Mouse (Mus musculus) heart, embryonic 10.5 days (tissue): ENCODE measurements around the gene Mcl1. TPM values are rescaled to one million over a fixed set of nuclear protein-coding genes. Genes with fewer than 3 reads are reported as not detected.

Source experiments
- DNase-seq: peaks from one replicate; pipeline ENCODE4 v3.0.0-alpha.2; 2017; ENCODE audit warnings: low spot score
- H3K27ac ChIP-seq: fragments of 300-500 bp; sonication (generic); 2 replicates; pipeline ENCODE4 v1.5.1; 2016; ENCODE audit warnings: mild to moderate bottlenecking
- H3K27me3 ChIP-seq: fragments of 300-500 bp; sonication (generic); 2 replicates; pipeline ENCODE4 v1.6.1; 2016; ENCODE audit warnings: mild to moderate bottlenecking; ENCODE audit not compliant: poor library complexity, insufficient read depth, severe bottlenecking
- H3K36me3 ChIP-seq: fragments of 300-500 bp; sonication (generic); 2 replicates; pipeline ENCODE4 v1.6.1; 2016; ENCODE audit warnings: mild to moderate bottlenecking, moderate library complexity
- H3K4me1 ChIP-seq: fragments of 300-500 bp; sonication (generic); 2 replicates; pipeline ENCODE4 v1.6.1; 2016; ENCODE audit warnings: mild to moderate bottlenecking
- H3K4me3 ChIP-seq: fragments of 300-500 bp; sonication (generic); 2 replicates; pipeline ENCODE4 v1.5.1; 2016; ENCODE audit warnings: mild to moderate bottlenecking, moderate library complexity
- H3K9me3 ChIP-seq: fragments of 300-500 bp; sonication (generic); 2 replicates; pipeline ENCODE4 v1.6.1; 2016; ENCODE audit warnings: mild to moderate bottlenecking, moderate library complexity
- WGBS: fragments of 180-500 bp; shearing (Covaris S2); methylation state at CpG from one replicate; pipeline ENCODE4 v1.1.7; 2016; 5-methylcytosine and 5-hydroxymethylcytosine counted together
- polyA plus RNA-seq: library from polyadenylated mRNA; unstranded; fragments of >200 nt; fragmentation: Nextera tagmentation; extraction: Ambion mirVana; gene quantifications from 2 replicates; pipeline ENCODE4 v1.2.1, GENCODE M21; 2016

The Mcl1 gene
- polyA plus RNA-seq, 1 experiment from 2014 or later = 50.2 TPM

DNA sequence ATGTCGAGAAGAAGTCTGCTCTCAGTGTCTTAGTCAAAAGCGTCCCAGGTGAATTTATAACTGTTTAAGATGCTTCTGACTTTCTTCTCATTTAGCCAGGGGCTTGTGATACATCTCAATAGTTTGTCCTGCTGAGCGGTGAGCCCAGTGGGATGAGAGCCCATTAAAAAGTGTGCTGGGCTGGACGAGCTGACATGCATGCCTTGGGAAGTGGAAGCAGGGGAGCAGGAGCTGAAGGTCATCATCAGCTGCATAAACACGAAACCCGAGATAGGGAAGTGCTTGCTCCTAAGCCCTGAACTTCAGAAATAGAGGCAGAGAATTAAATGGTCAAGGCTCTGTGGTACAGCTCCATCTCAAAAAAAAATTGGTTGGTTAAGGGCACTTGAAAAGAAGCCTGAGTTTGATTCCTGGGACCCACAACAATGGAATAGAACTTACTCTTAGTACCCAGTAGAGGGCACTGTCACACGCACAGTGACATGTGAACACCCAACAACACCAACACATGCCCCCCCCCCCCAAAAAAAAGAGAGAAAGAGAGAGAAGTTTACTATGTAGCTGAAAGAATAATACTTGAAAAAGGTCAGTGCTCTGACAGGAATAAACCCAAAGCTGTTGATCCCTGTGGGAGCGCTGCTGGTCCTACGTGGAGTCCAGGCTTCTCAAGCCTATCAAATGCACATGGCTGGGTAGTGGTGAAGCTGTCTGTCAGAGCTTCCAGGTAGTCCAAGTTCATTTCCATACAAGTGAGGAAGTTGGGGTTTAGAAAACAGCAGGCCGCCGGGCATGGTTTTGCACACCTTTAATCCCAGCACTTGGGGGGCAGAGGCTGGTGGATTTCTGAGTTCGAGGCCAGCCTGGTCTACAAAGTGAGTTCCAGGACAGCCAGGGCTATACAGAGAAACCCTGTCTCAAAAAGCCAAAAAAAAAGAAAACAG, 25.7 kb upstream of the Mcl1 start:
- H3K4me3 ChIP-seq = no peak overlapping the region
- WGBS = 73% methylated on average over 12 of the region's 12 CpGs
- peaks cover 95% of the 10 kb centered on the region for H3K36me3 ChIP-seq
- no peaks in the 10 kb centered on the region for H3K9me3 ChIP-seq
- H3K27ac ChIP-seq = peak overlapping the region; percentile 7; the same call in 1 of the 2 replicates
- DNase-seq = no peak
- H3K27me3 ChIP-seq = no peaks in the 10 kb centered on the region
- peaks cover 6% of the 10 kb centered on the region; the same call in 1 of the 2 replicates for H3K4me1 ChIP-seq

GRCm38 (mm10) chr3:95635636-95636035, 23.0 kb upstream of the Mcl1 start:
- Histone ChIP-seq H3K27ac (no peak overlapping the region), H3K4me3 (no peak overlapping the region), H3K9me3 (no peaks in the 10 kb centered on the region), H3K27me3 (no peaks in the 10 kb centered on the region), H3K36me3 (peaks cover 86% of the 10 kb centered on the region), H3K4me1 (peaks cover 6% of the 10 kb centered on the region; the same call in 1 of the 2 replicates)
- WGBS = 68% methylated on average over 4 of the region's 4 CpGs
- no peak for DNase-seq

GRCm38 (mm10) chr3:95636072-95636471, 22.5 kb upstream of the Mcl1 start:
- no peaks in the 10 kb centered on the region for H3K9me3 ChIP-seq
- no peak overlapping the region for H3K4me3 ChIP-seq
- peaks cover 81% of the 10 kb centered on the region for H3K36me3 ChIP-seq
- H3K27me3 ChIP-seq = no peaks in the 10 kb centered on the region
- peaks cover 6% of the 10 kb centered on the region; the same call in 1 of the 2 replicates for H3K4me1 ChIP-seq
- 64% methylated on average over 4 of the region's 4 CpGs for WGBS
- no peak for DNase-seq
- 0 out of 2 replicates have a peak overlapping the region, but pooled peaks have one; percentile 30 for H3K27ac ChIP-seq

DNA sequence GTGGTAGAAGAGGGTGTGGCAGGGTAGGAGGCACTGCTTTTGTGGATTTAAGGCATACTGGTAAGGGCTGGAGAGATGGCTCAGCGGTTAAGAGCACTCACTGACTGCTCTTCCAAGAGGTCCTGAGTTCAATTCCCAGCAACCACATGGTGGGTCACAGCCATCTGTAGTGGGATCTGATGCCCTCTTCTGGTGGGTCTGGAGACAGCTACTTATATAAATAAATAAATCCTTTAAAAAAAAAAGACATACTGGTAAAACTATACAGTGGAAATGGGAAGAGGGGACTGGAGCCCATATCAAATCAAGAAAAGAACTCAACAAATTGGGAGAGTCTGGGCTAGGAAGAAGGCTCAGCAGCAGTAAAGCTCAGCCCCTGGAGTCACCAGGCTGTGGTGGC, 18.9 kb upstream of the Mcl1 start:
- WGBS = 87% methylated on average over 1 of the region's 1 CpGs
- Histone ChIP-seq H3K9me3 (no peaks in the 10 kb centered on the region), H3K27ac (no peak overlapping the region), H3K36me3 (peaks cover 49% of the 10 kb centered on the region), H3K4me1 (peaks cover 11% of the 10 kb centered on the region; the same call in 1 of the 2 replicates), H3K4me3 (no peak overlapping the region), H3K27me3 (no peaks in the 10 kb centered on the region)
- DNase-seq = no peak

DNA sequence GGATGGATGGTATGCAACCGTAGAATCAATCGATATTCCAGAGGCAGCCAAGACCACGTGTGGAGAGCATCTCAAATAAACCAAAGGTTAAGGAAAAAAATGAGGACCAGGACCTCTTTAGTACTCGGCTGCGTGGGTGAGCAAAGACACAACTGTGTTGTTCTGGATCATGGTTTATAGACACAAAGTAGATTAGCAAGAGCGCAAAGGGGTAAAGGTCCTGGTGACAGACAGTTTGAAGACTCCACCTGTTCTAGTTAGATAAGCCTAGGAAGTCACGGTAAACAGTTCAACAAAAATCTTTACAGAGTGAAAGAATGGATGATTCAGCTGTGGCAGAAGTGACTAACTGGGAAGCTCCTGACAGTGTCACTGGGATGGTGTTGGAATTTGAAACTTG, 15.5 kb upstream of the Mcl1 start:
- peaks cover 17% of the 10 kb centered on the region for H3K36me3 ChIP-seq
- no peaks in the 10 kb centered on the region for H3K9me3 ChIP-seq
- no peak overlapping the region for H3K4me3 ChIP-seq
- no peak for DNase-seq
- H3K4me1 ChIP-seq = peaks cover 11% of the 10 kb centered on the region; the same call in 1 of the 2 replicates
- no peaks in the 10 kb centered on the region for H3K27me3 ChIP-seq
- WGBS = 81% methylated on average over 7 of the region's 7 CpGs
- H3K27ac ChIP-seq = no peak overlapping the region

- Histone ChIP-seq H3K27me3 (no peaks in the 10 kb centered on the region), H3K4me3 (no peak overlapping the region), H3K27ac (peak overlapping the region; percentile 16; the same call in 1 of the 2 replicates), H3K4me1 (peaks cover 15% of the 10 kb centered on the region), H3K36me3 (0 out of 2 replicates have a peak, but pooled peaks cover 2% of the 10 kb centered on the region), H3K9me3 (no peaks in the 10 kb centered on the region)
- WGBS = 48% methylated on average over 10 of the region's 10 CpGs
- no peak for DNase-seq
Measured at GRCm38 (mm10) chr3:95645313-95646235, 13.0 kb upstream of the Mcl1 start.

GRCm38 (mm10) chr3:95648016-95648415, 10.6 kb upstream of the Mcl1 start:
- no peak for DNase-seq
- peaks cover 30% of the 10 kb centered on the region for H3K4me1 ChIP-seq
- WGBS = 95% methylated on average over 5 of the region's 5 CpGs
- H3K9me3 ChIP-seq = no peaks in the 10 kb centered on the region
- H3K4me3 ChIP-seq = no peak overlapping the region
- H3K36me3 ChIP-seq = no peaks in the 10 kb centered on the region
- H3K27me3 ChIP-seq = no peaks in the 10 kb centered on the region
- no peak overlapping the region for H3K27ac ChIP-seq

GRCm38 (mm10) chr3:95650276-95651032, 8.1 kb upstream of the Mcl1 start:
- H3K4me1 ChIP-seq = peaks cover 30% of the 10 kb centered on the region
- DNase-seq = no peak
- H3K4me3 ChIP-seq = no peak overlapping the region
- WGBS = 63% methylated on average over 6 of the region's 6 CpGs
- peak overlapping the region; percentile 78 for H3K27ac ChIP-seq
- no peaks in the 10 kb centered on the region for H3K36me3 ChIP-seq
- H3K27me3 ChIP-seq = no peaks in the 10 kb centered on the region
- H3K9me3 ChIP-seq = no peaks in the 10 kb centered on the region

GRCm38 (mm10) chr3:95651033-95651373, 7.6 kb upstream of the Mcl1 start:
- Histone ChIP-seq H3K36me3 (no peaks in the 10 kb centered on the region), H3K9me3 (no peaks in the 10 kb centered on the region), H3K27ac (peak overlapping the region; percentile 78), H3K4me1 (peaks cover 29% of the 10 kb centered on the region), H3K4me3 (no peak overlapping the region), H3K27me3 (no peaks in the 10 kb centered on the region)
- WGBS = 83% methylated on average over 3 of the region's 3 CpGs
- no peak for DNase-seq

DNA sequence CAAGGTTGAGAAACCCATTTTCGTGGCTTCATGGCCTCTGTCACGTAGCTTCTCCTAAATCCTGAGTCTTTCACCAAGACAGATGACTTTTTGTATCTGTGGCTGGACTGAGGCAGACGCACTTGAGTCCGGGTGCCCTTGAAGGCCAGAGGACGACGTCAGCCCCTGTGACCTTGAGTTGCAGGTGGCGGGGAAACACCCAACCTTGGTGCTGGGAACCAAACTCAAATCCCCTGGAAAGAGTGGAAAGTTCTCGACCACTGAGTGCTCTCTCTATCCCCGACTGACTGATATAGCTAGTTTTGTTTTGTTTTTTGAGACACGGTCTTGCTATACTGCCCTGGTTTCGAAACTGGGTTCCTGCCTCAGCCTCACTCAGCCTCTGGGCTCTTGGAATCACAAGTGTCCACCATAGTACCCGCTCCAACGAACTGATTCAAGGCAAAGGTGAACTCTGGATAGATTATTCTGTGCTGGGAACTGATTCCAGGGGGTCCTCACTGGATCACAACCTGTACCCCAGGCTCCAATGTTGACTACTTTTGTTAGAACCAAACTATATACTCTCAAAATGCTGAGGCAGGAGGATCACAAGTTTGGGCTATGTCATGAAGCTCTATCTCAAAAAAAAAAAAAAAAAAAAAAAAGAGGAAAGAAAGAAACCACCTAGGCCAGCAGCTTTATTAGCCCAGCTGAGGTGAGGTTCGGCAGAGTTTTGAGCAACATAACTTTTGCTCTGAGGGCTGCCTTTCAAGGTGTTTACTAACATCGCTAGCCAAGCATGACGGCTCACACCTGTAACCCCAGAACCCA, 7.0 kb upstream of the Mcl1 start:
- WGBS = 83% methylated on average over 16 of the region's 16 CpGs
- Histone ChIP-seq H3K27me3 (no peaks in the 10 kb centered on the region), H3K36me3 (no peaks in the 10 kb centered on the region), H3K9me3 (no peaks in the 10 kb centered on the region), H3K27ac (peak overlapping the region; percentile 78), H3K4me1 (peaks cover 29% of the 10 kb centered on the region), H3K4me3 (no peak overlapping the region)
- DNase-seq = no peak

- Histone ChIP-seq H3K27ac (0 out of 2 replicates have a peak overlapping the region, but pooled peaks have one; percentile 13), H3K4me3 (no peak overlapping the region), H3K36me3 (no peaks in the 10 kb centered on the region), H3K27me3 (no peaks in the 10 kb centered on the region), H3K4me1 (peaks cover 29% of the 10 kb centered on the region), H3K9me3 (no peaks in the 10 kb centered on the region)
- 63% methylated on average over 7 of the region's 7 CpGs for WGBS
- no peak for DNase-seq
Measured at GRCm38 (mm10) chr3:95652204-95652811, 6.3 kb upstream of the Mcl1 start.
